Mouse (Mus musculus): ENCODE data around the gene Endov. TPM values are rescaled to one million over a fixed set of nuclear protein-coding genes. Genes with fewer than 3 reads are reported as not detected.

The Endov gene
- 21.6 and 27.6 TPM in 2 replicates for polyA plus RNA-seq (2016; fragmentation: Nextera tagmentation; extraction: Ambion mirVana)

DNA sequence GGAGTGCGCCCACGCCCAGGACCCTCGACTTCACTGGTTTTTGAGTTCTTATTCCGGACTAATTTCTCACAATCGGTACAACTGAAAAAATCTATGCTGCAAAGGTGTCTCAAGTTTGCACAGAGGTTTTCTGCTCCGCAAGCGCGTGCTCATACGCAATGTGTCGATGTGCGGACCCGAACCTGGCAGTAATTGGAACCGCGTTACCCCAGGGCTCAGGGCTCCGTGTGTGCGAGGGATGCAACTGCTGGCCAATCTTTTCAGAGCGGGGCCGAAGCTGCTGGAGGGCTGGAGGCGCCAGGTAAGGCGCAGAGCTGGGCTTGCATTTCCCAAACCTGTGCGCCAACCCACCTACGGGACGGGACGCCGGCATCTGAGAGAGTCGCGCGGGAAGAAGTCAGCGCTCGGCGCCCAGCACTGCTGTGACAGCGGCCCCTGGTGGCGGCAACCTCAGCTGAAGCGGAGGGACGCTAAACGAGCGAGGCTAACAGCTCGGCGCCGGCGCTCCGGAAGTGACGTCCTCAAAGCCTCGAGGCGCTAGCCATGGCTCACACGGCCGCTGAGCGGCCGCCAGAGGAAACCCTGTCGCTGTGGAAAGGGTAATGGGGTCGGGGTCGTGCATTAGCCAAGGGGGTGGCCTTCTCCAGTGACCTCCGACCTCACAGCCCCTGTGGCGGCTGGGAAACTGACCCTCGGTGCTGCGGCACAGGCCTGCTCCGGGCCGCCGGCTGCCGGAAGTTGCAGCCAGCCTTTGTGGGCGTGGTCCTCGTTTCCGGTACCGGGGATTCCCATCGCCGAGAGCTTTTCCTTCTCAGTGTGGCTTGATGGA, at the start of gene Endov:
TSS of gene Endov (plus strand) at position 487 of the 829 bp plus-strand sequence.
- Histone ChIP-seq H3K27ac (replicated peaks) (peak within 1 kb of the TSS; percentile 98), H3K27me3 (ENCODE audit: low read depth, poor library complexity, severe bottlenecking) (peaks cover 11% of the 10 kb centered on the region), H3K4me3 (peak within 1 kb of the TSS; percentile 87), H3K4me1 (peaks cover 31% of the 10 kb centered on the region), H3K36me3 (peaks cover 27% of the 10 kb centered on the region), H3K9me3 (replicated peaks) (no peaks in the 10 kb centered on the region)
- peak; percentile 99 for DNase-seq (ENCODE audit: low spot score)
- WGBS: under 1% methylated on average over 66 of the region's 66 CpGs

DNA sequence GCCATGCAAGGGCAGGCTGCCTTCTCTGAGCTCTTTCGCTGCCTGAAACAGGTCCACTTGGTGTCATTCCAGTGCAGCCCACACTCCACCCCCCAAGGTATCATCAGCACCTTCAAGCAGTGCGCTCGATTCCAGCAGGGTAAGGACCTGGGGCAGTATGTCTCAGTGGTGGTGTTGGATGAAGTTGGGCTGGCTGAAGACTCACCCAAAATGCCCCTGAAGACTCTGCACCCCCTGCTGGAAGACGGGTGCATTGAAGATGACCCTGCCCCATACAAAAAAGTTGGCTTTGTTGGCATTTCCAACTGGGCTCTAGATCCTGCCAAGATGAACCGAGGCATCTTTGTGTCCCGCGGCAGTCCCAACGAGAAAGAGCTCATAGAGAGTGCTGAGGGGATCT, 48.9 kb upstream of the Endov start:
- WGBS: 92% methylated on average over 8 of the region's 8 CpGs
- no peaks in the 10 kb centered on the region for H3K9me3 ChIP-seq (replicated peaks)
- no peaks in the 10 kb centered on the region for H3K36me3 ChIP-seq
- H3K4me3 ChIP-seq: no peak overlapping the region
- DNase-seq (ENCODE audit: low spot score): no peak
- no peaks in the 10 kb centered on the region for H3K27me3 ChIP-seq (ENCODE audit: low read depth, poor library complexity, severe bottlenecking)
- no peak overlapping the region for H3K27ac ChIP-seq (replicated peaks)
- H3K4me1 ChIP-seq: no peaks in the 10 kb centered on the region

DNA sequence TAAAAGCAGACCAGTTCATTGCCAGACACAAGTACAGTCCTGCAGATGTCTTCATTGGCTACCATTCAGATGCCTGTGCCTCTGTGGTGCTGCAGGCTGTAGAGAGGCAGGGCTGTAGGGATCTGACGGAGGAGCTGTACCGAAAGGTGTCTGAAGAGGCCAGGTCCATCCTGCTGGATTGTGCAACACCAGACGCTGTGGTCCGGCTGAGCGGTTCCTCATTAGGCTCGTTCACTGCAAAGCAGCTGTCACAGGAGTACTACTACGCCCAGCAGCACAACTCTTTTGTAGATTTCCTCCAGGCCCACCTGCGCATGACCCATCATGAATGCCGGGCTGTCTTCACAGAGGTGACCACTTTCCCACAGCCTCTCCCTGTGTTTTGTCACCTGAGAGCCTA, 47.7 kb upstream of the Endov start:
- no peaks in the 10 kb centered on the region for H3K9me3 ChIP-seq (replicated peaks)
- no peaks in the 10 kb centered on the region for H3K36me3 ChIP-seq
- WGBS: 95% methylated on average over 9 of the region's 9 CpGs
- no peak for DNase-seq (ENCODE audit: low spot score)
- H3K27me3 ChIP-seq (ENCODE audit: low read depth, poor library complexity, severe bottlenecking): no peaks in the 10 kb centered on the region
- no peaks in the 10 kb centered on the region for H3K4me1 ChIP-seq
- no peak overlapping the region for H3K4me3 ChIP-seq
- no peak overlapping the region for H3K27ac ChIP-seq (replicated peaks)

DNA sequence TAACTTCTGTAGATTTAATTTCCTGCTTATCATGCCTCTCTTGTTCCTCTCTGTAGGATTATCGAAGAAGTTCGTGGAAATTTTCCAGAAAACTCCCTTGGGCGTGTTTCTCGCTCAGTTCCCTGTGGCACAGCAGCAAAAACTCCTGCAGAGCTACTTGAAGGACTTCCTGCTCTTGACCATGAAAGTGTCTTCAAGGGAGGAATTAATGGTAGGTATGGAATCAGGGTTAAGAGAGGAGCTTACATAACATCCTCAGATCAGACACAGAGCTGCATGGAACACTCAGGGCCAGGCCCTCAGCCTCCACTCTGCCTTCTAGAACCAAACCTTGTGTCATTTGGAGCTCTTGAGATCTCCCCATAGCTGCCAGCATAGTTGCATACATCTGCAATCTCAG, 35.0 kb upstream of the Endov start:
- no peak overlapping the region for H3K4me3 ChIP-seq
- 91% methylated on average over 4 of the region's 4 CpGs for WGBS
- H3K27ac ChIP-seq (replicated peaks): no peak overlapping the region
- no peaks in the 10 kb centered on the region for H3K4me1 ChIP-seq
- H3K9me3 ChIP-seq (replicated peaks): no peaks in the 10 kb centered on the region
- no peaks in the 10 kb centered on the region for H3K27me3 ChIP-seq (ENCODE audit: low read depth, poor library complexity, severe bottlenecking)
- H3K36me3 ChIP-seq: no peaks in the 10 kb centered on the region
- DNase-seq (ENCODE audit: low spot score): no peak

DNA sequence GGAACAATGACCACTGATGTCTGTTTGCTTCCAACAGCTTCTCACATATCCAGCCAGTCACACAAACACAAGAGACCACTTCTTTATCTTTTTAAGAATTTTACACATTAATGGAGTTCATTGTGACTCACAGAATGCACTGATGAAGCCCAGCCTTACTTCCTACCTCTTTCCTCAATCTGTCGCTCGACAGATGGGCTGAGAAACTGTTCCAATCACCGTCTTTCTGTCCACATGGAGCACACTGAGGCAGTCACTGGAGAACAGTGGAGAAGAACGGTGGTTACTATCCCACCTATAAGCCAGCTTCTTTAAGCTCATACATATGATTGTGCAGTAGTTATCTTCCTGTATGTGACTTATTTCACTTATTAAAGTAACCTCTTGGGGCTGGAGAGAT, 13.3 kb upstream of the Endov start:
- 93% methylated on average over 4 of the region's 4 CpGs for WGBS
- Histone ChIP-seq H3K4me3 (no peak overlapping the region), H3K9me3 (replicated peaks) (no peaks in the 10 kb centered on the region), H3K36me3 (no peaks in the 10 kb centered on the region), H3K27me3 (ENCODE audit: low read depth, poor library complexity, severe bottlenecking) (no peaks in the 10 kb centered on the region), H3K27ac (replicated peaks) (no peak overlapping the region), H3K4me1 (no peaks in the 10 kb centered on the region)
- DNase-seq (ENCODE audit: low spot score): no peak

DNA sequence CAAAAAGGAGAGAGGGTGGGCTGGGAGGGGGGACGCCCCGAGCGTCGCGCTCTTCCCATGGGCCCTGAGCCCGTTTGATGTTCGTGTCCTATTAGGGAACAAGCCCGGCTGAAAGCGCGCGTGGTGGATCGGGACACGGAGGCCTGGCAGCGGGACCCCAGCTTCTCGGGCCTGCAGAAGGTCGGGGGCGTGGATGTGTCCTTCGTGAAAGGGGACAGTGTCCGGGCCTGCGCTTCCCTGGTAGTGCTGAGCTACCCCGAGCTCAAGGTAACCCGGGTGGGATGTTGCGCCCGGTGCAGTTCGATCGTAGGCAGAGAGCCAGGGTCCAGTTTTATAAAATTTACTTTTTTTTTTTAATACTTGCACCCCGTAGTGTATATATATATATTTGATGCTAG, 542 bp downstream of the Endov start:
- peak overlapping the region; percentile 87 for H3K4me3 ChIP-seq
- peaks cover 11% of the 10 kb centered on the region for H3K27me3 ChIP-seq (ENCODE audit: low read depth, poor library complexity, severe bottlenecking)
- no peaks in the 10 kb centered on the region for H3K9me3 ChIP-seq (replicated peaks)
- peaks cover 27% of the 10 kb centered on the region for H3K36me3 ChIP-seq
- WGBS: 6% methylated on average over 27 of the region's 27 CpGs
- DNase-seq (ENCODE audit: low spot score): no peak
- peaks cover 31% of the 10 kb centered on the region for H3K4me1 ChIP-seq
- H3K27ac ChIP-seq (replicated peaks): peak overlapping the region; percentile 98

DNA sequence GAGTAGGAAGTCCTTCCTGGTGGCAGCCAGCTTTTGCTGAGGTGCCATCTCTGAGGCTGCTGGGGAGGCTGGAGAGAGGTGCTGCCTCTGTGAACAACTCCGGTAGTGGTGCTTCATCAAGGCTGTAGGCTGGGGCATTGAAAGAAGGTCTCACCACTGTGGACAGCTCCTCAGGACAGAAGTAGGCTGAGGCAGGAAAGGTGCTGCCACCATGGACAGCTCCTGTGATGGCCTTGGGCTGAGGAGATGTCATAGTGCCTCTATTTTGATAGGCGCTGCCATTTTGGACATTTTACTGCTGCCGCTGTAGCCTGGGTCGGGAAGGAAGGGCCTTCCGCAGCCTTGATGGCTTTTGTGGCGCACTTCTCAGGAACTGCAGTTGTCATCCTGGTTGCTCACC, 1.7 kb downstream of the Endov start:
- Histone ChIP-seq H3K27me3 (ENCODE audit: low read depth, poor library complexity, severe bottlenecking) (peaks cover 11% of the 10 kb centered on the region), H3K27ac (replicated peaks) (peak overlapping the region; percentile 98; the same call in 1 of the 2 replicates), H3K4me1 (peaks cover 31% of the 10 kb centered on the region), H3K36me3 (peaks cover 27% of the 10 kb centered on the region), H3K4me3 (peak overlapping the region; percentile 87), H3K9me3 (replicated peaks) (no peaks in the 10 kb centered on the region)
- 96% methylated on average over 6 of the region's 6 CpGs for WGBS
- no peak for DNase-seq (ENCODE audit: low spot score)

DNA sequence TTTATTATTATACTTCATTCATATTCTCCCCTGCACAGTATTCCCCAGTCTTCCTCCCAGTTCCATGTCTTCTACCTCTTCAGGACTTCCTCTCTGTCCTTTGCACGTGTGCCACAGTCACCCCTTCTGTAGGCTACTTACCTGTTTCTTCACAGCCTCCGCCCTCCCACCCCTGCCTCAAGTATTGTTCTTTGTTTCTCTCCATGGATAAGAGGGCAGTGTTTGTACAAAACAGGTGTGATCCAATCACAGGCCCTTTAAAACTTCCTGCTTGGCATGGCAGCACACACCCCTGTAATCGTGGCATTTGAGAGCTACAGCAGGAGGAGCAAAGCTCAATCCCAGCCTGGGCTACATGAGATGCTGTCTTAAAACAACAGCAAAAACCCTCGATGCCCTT, 2.4 kb downstream of the Endov start:
- Histone ChIP-seq H3K27me3 (ENCODE audit: low read depth, poor library complexity, severe bottlenecking) (peaks cover 11% of the 10 kb centered on the region), H3K36me3 (peaks cover 34% of the 10 kb centered on the region), H3K4me1 (peaks cover 31% of the 10 kb centered on the region), H3K9me3 (replicated peaks) (no peaks in the 10 kb centered on the region), H3K27ac (replicated peaks) (no peak overlapping the region), H3K4me3 (no peak overlapping the region)
- DNase-seq (ENCODE audit: low spot score): no peak
- WGBS: 85% methylated on average over 4 of the region's 4 CpGs

DNA sequence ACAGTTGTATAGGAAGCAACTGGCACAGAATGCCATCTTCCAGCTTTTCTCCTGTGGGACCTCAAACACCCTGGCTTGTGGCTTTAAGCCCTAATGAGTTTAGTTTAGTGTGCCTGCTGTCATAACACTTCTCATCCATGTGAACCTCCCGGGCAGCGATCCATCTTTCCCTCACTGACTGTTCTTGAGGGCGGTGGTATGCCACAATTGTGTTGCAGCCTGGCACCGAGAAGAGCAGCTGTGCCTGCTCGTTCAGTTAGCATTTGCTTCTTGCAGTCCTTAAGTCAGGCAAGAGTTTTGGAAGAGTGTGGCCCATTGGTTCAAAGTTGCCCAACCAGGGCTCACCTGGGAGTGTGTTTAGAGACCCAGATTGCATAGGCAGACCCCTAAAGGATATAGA, 5.0 kb downstream of the Endov start:
- WGBS: 95% methylated on average over 5 of the region's 5 CpGs
- H3K4me3 ChIP-seq: no peak overlapping the region
- H3K4me1 ChIP-seq: peaks cover 22% of the 10 kb centered on the region
- H3K9me3 ChIP-seq (replicated peaks): no peaks in the 10 kb centered on the region
- H3K36me3 ChIP-seq: peaks cover 60% of the 10 kb centered on the region
- no peaks in the 10 kb centered on the region for H3K27me3 ChIP-seq (ENCODE audit: low read depth, poor library complexity, severe bottlenecking)
- no peak for DNase-seq (ENCODE audit: low spot score)
- no peak overlapping the region for H3K27ac ChIP-seq (replicated peaks)

DNA sequence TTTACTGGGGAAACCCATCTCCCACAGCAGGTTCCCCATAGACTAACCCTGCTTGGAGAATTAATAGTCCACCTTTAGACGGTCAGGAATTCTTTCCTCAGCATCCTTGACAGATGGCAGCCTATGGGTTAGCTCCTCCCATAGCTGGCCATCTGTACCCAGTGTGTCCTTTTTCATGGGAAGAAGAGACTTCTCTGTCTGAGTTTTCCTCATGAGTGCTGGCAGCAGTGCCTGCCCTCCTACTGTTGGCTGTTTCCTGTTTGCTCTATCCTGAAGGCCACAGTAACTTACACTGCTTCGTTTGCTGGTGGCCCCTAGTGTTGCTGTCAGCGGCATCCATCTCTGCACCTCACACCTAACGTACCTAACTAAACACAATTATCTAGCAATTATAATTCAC, 6.3 kb downstream of the Endov start:
- H3K27ac ChIP-seq (replicated peaks): no peak overlapping the region
- H3K36me3 ChIP-seq: peaks cover 73% of the 10 kb centered on the region
- no peak for DNase-seq (ENCODE audit: low spot score)
- WGBS: 89% methylated on average over 4 of the region's 4 CpGs
- H3K27me3 ChIP-seq (ENCODE audit: low read depth, poor library complexity, severe bottlenecking): no peaks in the 10 kb centered on the region
- no peak overlapping the region for H3K4me3 ChIP-seq
- no peaks in the 10 kb centered on the region for H3K9me3 ChIP-seq (replicated peaks)
- H3K4me1 ChIP-seq: peaks cover 15% of the 10 kb centered on the region

DNA sequence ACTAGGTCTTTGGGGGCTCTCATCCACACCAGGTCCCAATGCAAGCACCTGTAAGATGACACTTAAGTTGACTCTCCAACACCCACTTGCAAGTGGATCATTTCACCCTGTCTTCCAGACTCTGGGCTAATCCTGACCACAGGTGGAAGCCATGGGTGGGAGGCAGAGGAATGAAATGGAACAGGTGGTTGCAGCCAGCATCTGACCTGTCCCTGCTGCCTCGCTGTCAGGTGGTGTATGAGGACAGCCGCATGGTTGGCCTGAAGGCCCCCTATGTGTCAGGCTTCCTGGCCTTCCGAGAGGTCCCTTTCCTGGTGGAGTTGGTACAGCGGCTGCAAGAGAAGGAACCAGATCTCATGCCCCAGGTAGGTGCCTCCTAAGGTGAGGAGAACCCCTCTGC, 8.2 kb downstream of the Endov start:
- DNase-seq (ENCODE audit: low spot score): no peak

DNA sequence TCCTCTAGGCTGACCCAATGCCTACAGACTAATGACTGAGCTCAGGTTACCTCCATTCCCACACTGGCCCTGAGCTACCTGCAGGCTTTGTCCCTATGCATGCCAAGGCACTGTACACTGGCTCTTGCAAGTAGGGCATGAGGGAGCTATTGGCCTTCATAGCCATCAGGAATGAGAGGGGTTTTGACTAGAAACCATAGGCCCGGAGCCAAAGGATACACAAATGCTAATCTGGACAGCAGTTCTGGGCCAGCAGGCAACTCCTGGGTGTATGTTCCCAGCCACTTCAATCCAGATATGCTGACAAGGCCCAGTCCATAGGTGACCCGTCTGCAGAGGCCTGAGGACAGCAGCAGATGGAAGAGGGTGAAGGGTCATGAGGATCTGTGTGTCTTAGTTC, 8.9 kb downstream of the Endov start:
- no peaks in the 10 kb centered on the region for H3K9me3 ChIP-seq (replicated peaks)
- DNase-seq (ENCODE audit: low spot score): no peak
- WGBS: 91% methylated on average over 2 of the region's 2 CpGs
- H3K36me3 ChIP-seq: peaks cover 80% of the 10 kb centered on the region
- no peaks in the 10 kb centered on the region for H3K4me1 ChIP-seq
- H3K27me3 ChIP-seq (ENCODE audit: low read depth, poor library complexity, severe bottlenecking): no peaks in the 10 kb centered on the region
- no peak overlapping the region for H3K4me3 ChIP-seq
- H3K27ac ChIP-seq (replicated peaks): no peak overlapping the region

More for the DNA sequence above, 8.2 kb downstream of the Endov start:
- Histone ChIP-seq H3K4me3 (no peak overlapping the region), H3K27me3 (ENCODE audit: low read depth, poor library complexity, severe bottlenecking) (no peaks in the 10 kb centered on the region), H3K9me3 (replicated peaks) (no peaks in the 10 kb centered on the region), H3K27ac (replicated peaks) (no peak overlapping the region), H3K36me3 (peaks cover 79% of the 10 kb centered on the region), H3K4me1 (no peaks in the 10 kb centered on the region)
- 90% methylated on average over 4 of the region's 4 CpGs for WGBS

DNA sequence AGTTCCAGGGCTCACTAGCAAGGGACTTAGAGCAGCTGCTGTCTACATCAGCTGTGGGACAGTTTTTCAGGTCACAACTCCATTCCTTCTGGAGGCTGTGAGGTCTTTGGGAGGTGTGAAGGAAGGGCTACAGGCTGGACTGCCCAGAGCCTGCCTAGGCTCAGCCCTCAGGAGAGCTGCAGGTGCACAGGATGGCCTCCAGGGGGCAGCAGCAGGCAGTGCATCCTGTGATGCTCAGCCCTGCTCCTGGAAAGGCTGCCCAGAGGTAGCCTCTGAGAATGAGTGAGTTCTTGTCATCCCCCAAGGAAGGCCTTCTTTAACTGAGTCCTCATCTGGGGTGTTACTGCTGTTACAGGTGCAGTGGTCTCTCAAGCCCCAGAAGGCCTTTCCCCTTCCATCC, 12.5 kb downstream of the Endov start:
- Histone ChIP-seq H3K27me3 (ENCODE audit: low read depth, poor library complexity, severe bottlenecking) (no peaks in the 10 kb centered on the region), H3K36me3 (peaks cover 99% of the 10 kb centered on the region), H3K4me3 (no peak overlapping the region), H3K9me3 (replicated peaks) (no peaks in the 10 kb centered on the region), H3K4me1 (peaks cover 2% of the 10 kb centered on the region; the same call in 1 of the 2 replicates), H3K27ac (replicated peaks) (no peak overlapping the region)
- peak; percentile 76 for DNase-seq (ENCODE audit: low spot score)
